Mouse (Mus musculus) myocyte (in vitro differentiated cells): Measurements from ENCODE around the gene Gabbr2.

Experiments used
- CEBPB ChIP-seq: IDR thresholded peaks from 2 replicates; pipeline ENCODE4 v1.6.1; 2011; ENCODE audit warnings: mild to moderate bottlenecking, moderate library complexity; ENCODE audit not compliant: poor library complexity, insufficient read depth, severe bottlenecking
- E2F4 ChIP-seq: IDR thresholded peaks from one replicate; pipeline ENCODE4 v1.6.1; 2011; ENCODE audit warnings: mild to moderate bottlenecking, control low read depth, moderate library complexity; ENCODE audit not compliant: insufficient read depth
- MAX ChIP-seq: IDR thresholded peaks from one replicate; pipeline ENCODE4 v1.6.1; 2011; ENCODE audit warnings: low read depth, mild to moderate bottlenecking, control low read depth
- MYOD1 ChIP-seq, 3 experiments: IDR thresholded peaks; one replicate each; pipeline ENCODE4 v1.6.1; 2011; ENCODE audit warnings: control low read depth in 2 of 3, low read depth in 2 of 3, mild to moderate bottlenecking in 2 of 3, moderate library complexity in 1 of 3; ENCODE audit not compliant: insufficient read length in 2 of 3, control insufficient read depth in 1 of 3
- POLR2A ChIP-seq: IDR thresholded peaks from one replicate; pipeline ENCODE4 v1.6.1; 2011; ENCODE audit warnings: low read depth, mild to moderate bottlenecking, control low read depth, moderate library complexity; ENCODE audit not compliant: insufficient read length
- REST ChIP-seq: IDR thresholded peaks from one replicate; pipeline ENCODE4 v1.6.1; 2011; ENCODE audit warnings: mild to moderate bottlenecking, control low read depth, moderate library complexity; ENCODE audit not compliant: insufficient read depth, insufficient read length
- SRF ChIP-seq: IDR thresholded peaks from one replicate; pipeline ENCODE4 v1.6.1; 2011; ENCODE audit warnings: low read depth; ENCODE audit not compliant: control insufficient read depth, insufficient read length
- TCF12 ChIP-seq: IDR thresholded peaks from one replicate; pipeline ENCODE4 v1.6.1; 2011; ENCODE audit warnings: mild to moderate bottlenecking, control low read depth; ENCODE audit not compliant: poor library complexity, insufficient read depth, severe bottlenecking
- USF1 ChIP-seq: IDR thresholded peaks from one replicate; pipeline ENCODE4 v1.6.1; 2011; ENCODE audit warnings: low read depth, mild to moderate bottlenecking, control low read depth, moderate library complexity

- TF ChIP-seq E2F4 (no peak), REST (no peak), POLR2A (no peak), MAX (no peak), SRF (no peak), CEBPB (no peak), USF1 (no peak), TCF12 (no peak), MYOD1 (IDR thresholded peaks at IDR 0.05; ENCODE audit: control insufficient read depth in 1 of 3, insufficient read length in 2 of 3, low read depth in 2 of 3) (no peak)
These were observed 270.7 kb downstream of the Gabbr2 start for GRCm38 (mm10) chr4:46720821-46721557.
